Mouse (Mus musculus) limb, embryonic 15.5 days (tissue): ENCODE measurements around the gene Ifitm7. TPM values are rescaled to one million over a fixed set of nuclear protein-coding genes. Genes with fewer than 3 reads are reported as not detected.
"Not testable (repeated sequence)": the region's sequence is repeated elsewhere in the genome, so short reads cannot be mapped to it uniquely, and the experiment has no call there.

Experiments
- ATAC-seq: fragments of 200-750 bp; cut with Nextera tagmentation; 2 replicates; pipeline ENCODE4 v1.8.0; 2017; ENCODE audit warnings: low read depth, moderate TSS enrichment; ENCODE audit not compliant: insufficient number of reproducible peaks, low FRiP score, low TSS enrichment
- H3K27ac ChIP-seq: fragments of 300-500 bp; sonication (generic); 2 replicates; pipeline ENCODE4 v1.5.1; 2015; ENCODE audit warnings: moderate library complexity, mild to moderate bottlenecking, inconsistent platforms
- H3K27me3 ChIP-seq: fragments of 300-500 bp; sonication (generic); 2 replicates; pipeline ENCODE4 v1.6.1; 2015; ENCODE audit warnings: inconsistent platforms
- H3K36me3 ChIP-seq: fragments of 300-500 bp; sonication (generic); 2 replicates; pipeline ENCODE4 v1.6.1; 2015; ENCODE audit warnings: inconsistent platforms
- H3K4me1 ChIP-seq: fragments of 300-500 bp; sonication (generic); 2 replicates; pipeline ENCODE4 v1.6.1; 2015; ENCODE audit warnings: inconsistent platforms
- H3K4me2 ChIP-seq: fragments of 300-500 bp; sonication (generic); 2 replicates; pipeline ENCODE4 v1.6.1; 2015; ENCODE audit warnings: mild to moderate bottlenecking, inconsistent platforms
- H3K4me3 ChIP-seq: fragments of 300-500 bp; sonication (generic); 2 replicates; pipeline ENCODE4 v1.5.1; 2015; ENCODE audit warnings: mild to moderate bottlenecking, inconsistent platforms
- H3K9ac ChIP-seq: fragments of 300-500 bp; sonication (generic); 2 replicates; pipeline ENCODE4 v1.6.1; 2015; ENCODE audit warnings: inconsistent platforms
- H3K9me3 ChIP-seq: fragments of 300-500 bp; sonication (generic); 2 replicates; pipeline ENCODE4 v1.6.1; 2016; ENCODE audit warnings: inconsistent platforms
- WGBS: fragments of 180-500 bp; shearing (Covaris S2); methylation state at CpG from one replicate; pipeline ENCODE4 v1.1.7; 2015; 5-methylcytosine and 5-hydroxymethylcytosine counted together
- polyA plus RNA-seq: library from polyadenylated mRNA; unstranded; fragments of >200 nt; fragmentation: Nextera tagmentation; extraction: Ambion mirVana; gene quantifications from 2 replicates; pipeline ENCODE4 v1.2.1, GENCODE M21; 2015

Gene Ifitm7
- polyA plus RNA-seq, 1 experiment from 2014 or later, result not detected

- H3K27me3 ChIP-seq, result no peaks in the 10 kb centered on the region
Observed at GRCm38 (mm10) chr16:14005266-14005665, 18.6 kb upstream of the Ifitm7 start.

GRCm38 (mm10) chr16:14004726-14005125 is 18.0 kb upstream of the Ifitm7 start:
- no peaks in the 10 kb centered on the region for H3K36me3 ChIP-seq
- no peaks in the 10 kb centered on the region for H3K27me3 ChIP-seq
- ATAC-seq, result no peak
- no peak overlapping the region for H3K4me2 ChIP-seq
- WGBS, result 84% methylated on average over 2 of the region's 2 CpGs
- H3K9ac ChIP-seq, result no peak overlapping the region
- no peaks in the 10 kb centered on the region for H3K9me3 ChIP-seq
- peaks cover 2% of the 10 kb centered on the region; the same call in 1 of the 2 replicates for H3K4me1 ChIP-seq
- no peak overlapping the region for H3K27ac ChIP-seq
- H3K4me3 ChIP-seq, result no peak overlapping the region

More at GRCm38 (mm10) chr16:14005266-14005665, 18.6 kb upstream of the Ifitm7 start:
- Histone ChIP-seq H3K9me3 (no peaks in the 10 kb centered on the region), H3K36me3 (no peaks in the 10 kb centered on the region), H3K9ac (no peak overlapping the region), H3K4me1 (peaks cover 2% of the 10 kb centered on the region; the same call in 1 of the 2 replicates), H3K27ac (no peak overlapping the region), H3K4me2 (no peak overlapping the region), H3K4me3 (no peak overlapping the region)
- 79% methylated on average over 4 of the region's 4 CpGs for WGBS
- ATAC-seq, result no peak

GRCm38 (mm10) chr16:14004170-14004569 is 17.5 kb upstream of the Ifitm7 start:
- no peak overlapping the region for H3K9ac ChIP-seq
- WGBS, result 30% methylated on average over 3 of the region's 3 CpGs
- no peak overlapping the region for H3K4me3 ChIP-seq
- no peaks in the 10 kb centered on the region for H3K27me3 ChIP-seq
- no peak overlapping the region for H3K27ac ChIP-seq
- H3K4me2 ChIP-seq, result no peak overlapping the region
- ATAC-seq, result 0 out of 2 replicates have a peak, but pooled peaks have one; percentile 44
- H3K36me3 ChIP-seq, result no peaks in the 10 kb centered on the region
- H3K9me3 ChIP-seq, result no peaks in the 10 kb centered on the region
- peaks cover 2% of the 10 kb centered on the region; the same call in 1 of the 2 replicates for H3K4me1 ChIP-seq

DNA sequence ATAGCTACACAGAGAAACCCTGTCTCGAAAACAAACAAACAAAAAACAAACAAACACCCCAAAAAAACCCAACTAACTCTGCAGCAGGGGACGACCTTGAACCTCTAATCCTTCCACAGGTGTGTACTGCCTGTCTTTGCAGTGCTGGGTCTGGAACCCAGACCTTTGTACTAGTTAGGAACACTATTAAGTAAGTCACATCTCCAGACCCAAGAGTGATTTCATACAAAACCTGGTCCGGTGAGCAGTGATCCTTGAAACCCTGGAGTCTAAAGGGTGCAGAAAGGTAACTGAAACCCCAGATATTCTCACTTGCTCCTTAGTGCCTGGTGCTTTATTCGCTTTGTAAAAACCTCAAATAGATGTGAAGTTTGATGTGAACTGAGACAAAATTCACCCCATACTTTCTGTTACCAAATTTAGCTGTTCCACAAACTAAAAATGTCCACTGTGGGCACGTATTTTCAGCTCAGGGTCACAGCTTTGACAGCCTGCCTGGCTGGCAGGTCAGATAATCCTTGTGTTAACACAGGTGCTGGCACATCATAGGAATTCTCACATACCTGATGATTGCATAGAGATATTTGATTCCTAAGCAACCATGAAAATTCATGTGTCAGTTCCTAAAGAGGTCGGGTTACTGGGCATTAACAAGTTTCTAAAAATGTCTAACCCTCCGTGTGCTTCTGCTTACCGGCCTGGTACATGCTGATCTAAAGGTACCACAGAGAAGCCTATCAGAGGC is 16.9 kb upstream of the Ifitm7 start:
- ATAC-seq, result no peak
- 51% methylated on average over 8 of the region's 8 CpGs for WGBS
- no peak overlapping the region for H3K4me2 ChIP-seq
- no peaks in the 10 kb centered on the region for H3K36me3 ChIP-seq
- peaks cover 2% of the 10 kb centered on the region; the same call in 1 of the 2 replicates for H3K4me1 ChIP-seq
- no peak overlapping the region for H3K4me3 ChIP-seq
- H3K9me3 ChIP-seq, result no peaks in the 10 kb centered on the region
- no peaks in the 10 kb centered on the region for H3K27me3 ChIP-seq
- no peak overlapping the region for H3K9ac ChIP-seq
- no peak overlapping the region for H3K27ac ChIP-seq

GRCm38 (mm10) chr16:13994502-13994901 is 7.8 kb upstream of the Ifitm7 start:
- WGBS, result 75% methylated on average over 1 of the region's 1 CpGs
- H3K4me1 ChIP-seq, result no peaks in the 10 kb centered on the region
- H3K27ac ChIP-seq, result no peak overlapping the region
- H3K4me3 ChIP-seq, result no peak overlapping the region
- no peaks in the 10 kb centered on the region for H3K9me3 ChIP-seq
- no peak overlapping the region for H3K4me2 ChIP-seq
- no peak for ATAC-seq
- H3K36me3 ChIP-seq, result no peaks in the 10 kb centered on the region
- H3K27me3 ChIP-seq, result no peaks in the 10 kb centered on the region
- H3K9ac ChIP-seq, result no peak overlapping the region

DNA sequence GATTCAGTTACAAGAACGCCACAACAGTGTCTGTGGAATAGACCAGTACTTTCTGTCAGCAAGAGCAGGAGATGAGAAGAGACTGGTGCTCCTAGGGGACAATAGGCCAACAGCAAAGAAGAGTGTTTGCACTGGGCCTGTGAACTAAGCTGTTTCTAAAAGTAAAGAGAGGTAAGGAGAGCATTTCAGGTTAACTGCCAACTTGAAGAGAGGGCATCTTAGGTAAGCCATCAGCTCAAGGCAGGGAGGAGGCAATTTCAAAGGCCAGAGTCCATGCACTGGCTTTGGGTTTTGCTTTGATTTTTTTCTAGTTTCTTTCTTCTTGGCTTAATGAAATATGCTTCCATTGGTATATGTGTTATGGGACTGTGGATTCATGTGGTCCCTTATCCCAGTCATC is 7.4 kb upstream of the Ifitm7 start:
- Histone ChIP-seq H3K9ac (no peak overlapping the region), H3K4me1 (no peaks in the 10 kb centered on the region), H3K4me2 (no peak overlapping the region), H3K9me3 (no peaks in the 10 kb centered on the region), H3K36me3 (no peaks in the 10 kb centered on the region), H3K4me3 (no peak overlapping the region), H3K27me3 (no peaks in the 10 kb centered on the region), H3K27ac (no peak overlapping the region)
- no peak for ATAC-seq
- 88% methylated on average over 1 of the region's 1 CpGs for WGBS

DNA sequence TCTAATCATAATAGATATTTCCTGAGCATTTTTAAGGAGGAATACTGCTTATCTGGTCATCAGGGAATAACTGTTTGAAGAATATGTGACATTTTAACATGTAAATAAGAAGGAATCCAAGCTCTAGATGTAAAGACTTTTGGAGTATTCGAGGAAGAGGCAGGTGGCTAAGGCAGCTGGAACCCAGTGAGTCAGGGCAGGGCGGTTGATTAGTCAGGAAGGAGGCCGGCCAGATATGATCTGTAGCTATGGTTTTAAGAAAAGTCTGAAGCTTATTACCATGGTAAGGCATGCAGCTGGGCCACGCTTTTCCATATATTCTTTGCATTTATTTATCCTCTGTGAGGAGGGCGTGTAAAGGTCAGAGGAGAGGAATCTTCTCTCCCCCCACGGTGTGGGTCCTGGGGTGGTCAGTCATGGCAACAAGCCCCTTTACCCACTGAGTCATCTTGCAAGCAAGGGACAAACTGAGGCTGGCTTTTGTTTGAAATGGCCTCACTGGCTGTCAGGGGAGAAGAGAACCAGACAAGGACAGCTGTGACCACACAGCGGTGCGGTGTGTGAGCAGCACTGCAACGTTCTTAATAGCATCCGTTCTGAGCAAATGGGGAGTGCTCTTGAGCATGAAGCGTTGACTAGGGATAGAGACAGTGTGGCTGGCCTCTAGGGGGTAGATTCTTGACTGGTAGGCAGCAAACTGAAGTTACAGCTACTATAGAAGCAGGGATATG is 6.0 kb upstream of the Ifitm7 start:
- no peak overlapping the region for H3K9ac ChIP-seq
- no peaks in the 10 kb centered on the region for H3K36me3 ChIP-seq
- no peak overlapping the region for H3K4me2 ChIP-seq
- no peak overlapping the region for H3K27ac ChIP-seq
- H3K27me3 ChIP-seq, result no peaks in the 10 kb centered on the region
- H3K4me3 ChIP-seq, result no peak overlapping the region
- ATAC-seq, result no peak
- H3K4me1 ChIP-seq, result no peaks in the 10 kb centered on the region
- H3K9me3 ChIP-seq, result no peaks in the 10 kb centered on the region
- WGBS, result 85% methylated on average over 11 of the region's 11 CpGs

DNA sequence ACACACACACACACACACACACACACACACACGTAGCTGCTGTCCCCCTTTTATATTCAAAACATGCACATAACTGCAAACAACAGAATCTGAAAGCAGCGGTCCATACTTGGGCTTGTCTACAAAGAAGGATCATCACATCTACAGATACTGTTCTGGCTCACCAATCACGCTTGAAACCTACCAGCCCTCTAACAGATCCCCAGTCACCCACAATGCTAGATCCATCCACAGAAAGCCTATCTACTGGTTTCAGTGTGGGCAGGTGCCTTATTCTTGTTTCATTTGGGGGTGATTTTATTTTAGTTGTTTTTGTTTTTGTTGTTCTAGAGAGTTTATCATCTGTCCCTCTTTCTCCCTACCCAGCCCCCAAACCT is 503 bp downstream of the Ifitm7 start:
- Histone ChIP-seq H3K4me2 (peak overlapping the region; percentile 81), H3K27me3 (no peaks in the 10 kb centered on the region), H3K36me3 (no peaks in the 10 kb centered on the region), H3K27ac (no peak overlapping the region), H3K9me3 (no peaks in the 10 kb centered on the region), H3K4me3 (peak overlapping the region; percentile 41), H3K9ac (0 out of 2 replicates have a peak overlapping the region, but pooled peaks have one; percentile 11), H3K4me1 (peaks cover 9% of the 10 kb centered on the region)
- 57% methylated on average over 3 of the region's 3 CpGs for WGBS
- no peak for ATAC-seq

GRCm38 (mm10) chr16:13983161-13983560 is 3.5 kb downstream of the Ifitm7 start:
- Histone ChIP-seq H3K4me3 (no peak overlapping the region), H3K4me1 (peaks cover 9% of the 10 kb centered on the region), H3K27me3 (no peaks in the 10 kb centered on the region), H3K9me3 (no peaks in the 10 kb centered on the region), H3K27ac (no peak overlapping the region), H3K4me2 (no peak overlapping the region), H3K36me3 (no peaks in the 10 kb centered on the region), H3K9ac (no peak overlapping the region)
- WGBS, result 92% methylated on average over 5 of the region's 5 CpGs
- no peak for ATAC-seq

DNA sequence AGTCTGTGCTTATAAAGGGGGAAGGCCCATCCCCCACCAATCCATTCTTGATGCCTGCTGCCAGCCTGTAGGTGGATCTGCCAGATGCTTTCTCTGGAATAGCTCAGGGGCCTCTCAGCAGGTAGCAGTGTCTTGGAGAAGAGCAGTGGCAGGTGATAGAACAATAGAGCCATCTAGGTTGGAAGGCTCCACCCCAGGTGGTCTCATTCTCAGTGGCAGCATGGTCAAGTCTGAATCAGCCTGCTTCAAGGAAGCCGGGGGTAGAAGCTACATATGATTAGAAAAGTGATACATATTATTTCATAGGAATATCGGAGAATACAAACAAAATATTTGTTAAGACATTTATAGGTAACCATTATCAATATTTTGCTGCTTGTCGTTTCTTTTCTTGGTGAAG is 5.0 kb downstream of the Ifitm7 start:
- not testable (repeated sequence) for H3K27ac ChIP-seq, H3K9me3 ChIP-seq, ATAC-seq, H3K9ac ChIP-seq, H3K4me2 ChIP-seq, H3K4me1 ChIP-seq, H3K36me3 ChIP-seq, H3K4me3 ChIP-seq, H3K27me3 ChIP-seq
- WGBS, result 83% methylated on average over 3 of the region's 3 CpGs

GRCm38 (mm10) chr16:13977026-13977425 is 9.7 kb downstream of the Ifitm7 start:
- H3K4me3 ChIP-seq, H3K4me2 ChIP-seq, H3K9ac ChIP-seq, H3K27me3 ChIP-seq, H3K9me3 ChIP-seq, ATAC-seq, H3K36me3 ChIP-seq, H3K4me1 ChIP-seq, H3K27ac ChIP-seq: not testable (repeated sequence)
- 66% methylated on average over 1 of the region's 1 CpGs for WGBS

- H3K4me2 ChIP-seq, H3K27ac ChIP-seq, H3K9me3 ChIP-seq, H3K4me1 ChIP-seq, H3K4me3 ChIP-seq, H3K36me3 ChIP-seq, ATAC-seq, H3K9ac ChIP-seq, H3K27me3 ChIP-seq: not testable (repeated sequence)
- 80% methylated on average over 4 of the region's 4 CpGs for WGBS
Observed at GRCm38 (mm10) chr16:13976358-13976896, 10.3 kb downstream of the Ifitm7 start.
